Mouse (Mus musculus) skeletal muscle tissue, adult 2 months (tissue): ENCODE data around the gene Prrg2.

Source experiments
- DNase-seq: peaks from one replicate; pipeline ENCODE4 v3.0.0-alpha.2; 2012; ENCODE audit warnings: low read depth, low spot score

The Prrg2 gene

GRCm38 (mm10) chr7:45008411-45008810 lies 54.1 kb downstream of the Prrg2 start:
- DNase-seq, result no peak

GRCm38 (mm10) chr7:45007846-45008245 lies 54.6 kb downstream of the Prrg2 start:
- DNase-seq, result no peak

GRCm38 (mm10) chr7:45007141-45007540 lies 55.3 kb downstream of the Prrg2 start:
- DNase-seq, result no peak

GRCm38 (mm10) chr7:45006503-45006902 lies 56.0 kb downstream of the Prrg2 start:
- DNase-seq, result no peak

GRCm38 (mm10) chr7:45005321-45005992 lies 57.0 kb downstream of the Prrg2 start:
- DNase-seq, result no peak

- DNase-seq, result no peak
Measured at GRCm38 (mm10) chr7:45004546-45004945, 57.9 kb downstream of the Prrg2 start.
